Mouse (Mus musculus): Measurements from ENCODE around the gene E2f2. TPM values are rescaled to one million over a fixed set of nuclear protein-coding genes. Genes with fewer than 3 reads are reported as not detected.

E2f2 gene
- polyA plus RNA-seq, 1 experiment from 2014 or later: 5.8 TPM

DNA sequence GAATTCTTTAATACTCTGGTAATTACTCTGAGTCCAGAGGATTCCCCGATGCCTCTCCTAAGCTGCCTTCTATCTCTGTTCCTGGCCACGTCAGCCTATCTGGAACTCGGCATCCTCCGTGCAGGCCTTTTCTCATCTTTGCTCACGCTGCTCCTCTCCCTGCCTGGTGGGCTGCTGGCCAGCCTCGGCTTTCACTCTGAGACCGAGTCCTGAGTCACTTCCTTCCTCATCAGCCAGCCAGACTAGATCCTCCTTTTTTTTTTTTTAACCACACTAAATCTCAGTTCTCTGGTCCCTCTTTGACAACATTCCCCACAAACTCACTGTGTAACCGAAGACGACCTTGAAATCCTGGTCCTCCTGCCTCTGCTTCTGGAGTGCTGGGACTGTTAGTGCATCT, 13.2 kb downstream of the E2f2 start:
- H3K9me3 ChIP-seq (replicated peaks; ENCODE audit: control insufficient read depth, low read length): no peaks in the 10 kb centered on the region
- H3K4me3 ChIP-seq (ENCODE audit: low read depth, low read length): no peak overlapping the region
- H3K4me1 ChIP-seq (ENCODE audit: control insufficient read depth, insufficient read depth, low read length): peaks cover 9% of the 10 kb centered on the region
- 0 out of 2 replicates have a peak overlapping the region, but pooled peaks have one; percentile 22 for H3K9ac ChIP-seq (ENCODE audit: low read depth, low read length)
- H3K27me3 ChIP-seq (ENCODE audit: control insufficient read depth, insufficient read depth, low read length): no peaks in the 10 kb centered on the region
- 52% methylated on average over 9 of the region's 9 CpGs for WGBS (ENCODE audit: insufficient replicate concordance)
- no peaks in the 10 kb centered on the region for H3K36me3 ChIP-seq (ENCODE audit: control insufficient read depth, insufficient read depth, low read length)
- H3K4me2 ChIP-seq: no peak overlapping the region
- peak overlapping the region; percentile 57 for H3K27ac ChIP-seq (ENCODE audit: low read depth, low read length)
- ATAC-seq (replicated peaks; ENCODE audit: insufficient number of reproducible peaks, low FRiP score, low TSS enrichment): no peak

- no peak overlapping the region for H3K27ac ChIP-seq (ENCODE audit: low read depth, low read length)
- ATAC-seq (replicated peaks; ENCODE audit: insufficient number of reproducible peaks, low FRiP score, low TSS enrichment): no peak
- 78% methylated on average over 8 of the region's 8 CpGs for WGBS (ENCODE audit: insufficient replicate concordance)
- H3K9ac ChIP-seq (ENCODE audit: low read depth, low read length): no peak overlapping the region
- no peaks in the 10 kb centered on the region for H3K27me3 ChIP-seq (ENCODE audit: control insufficient read depth, insufficient read depth, low read length)
- H3K36me3 ChIP-seq (ENCODE audit: control insufficient read depth, insufficient read depth, low read length): no peaks in the 10 kb centered on the region
- H3K4me3 ChIP-seq (ENCODE audit: low read depth, low read length): no peak overlapping the region
- peaks cover 2% of the 10 kb centered on the region for H3K4me1 ChIP-seq (ENCODE audit: control insufficient read depth, insufficient read depth, low read length)
- H3K9me3 ChIP-seq (replicated peaks; ENCODE audit: control insufficient read depth, low read length): no peaks in the 10 kb centered on the region
- H3K4me2 ChIP-seq: no peak overlapping the region
These were observed 14.1 kb downstream of the E2f2 start for GRCm38 (mm10) chr4:136186315-136186714.

GRCm38 (mm10) chr4:136186739-136187472, 14.7 kb downstream of the E2f2 start:
- peaks cover 2% of the 10 kb centered on the region; the same call in 1 of the 2 replicates for H3K4me1 ChIP-seq (ENCODE audit: control insufficient read depth, insufficient read depth, low read length)
- no peak overlapping the region for H3K9ac ChIP-seq (ENCODE audit: low read depth, low read length)
- no peak overlapping the region for H3K4me3 ChIP-seq (ENCODE audit: low read depth, low read length)
- H3K27ac ChIP-seq (ENCODE audit: low read depth, low read length): no peak overlapping the region
- WGBS (ENCODE audit: insufficient replicate concordance): 85% methylated on average over 23 of the region's 23 CpGs
- no peak overlapping the region for H3K4me2 ChIP-seq
- H3K36me3 ChIP-seq (ENCODE audit: control insufficient read depth, insufficient read depth, low read length): no peaks in the 10 kb centered on the region
- H3K27me3 ChIP-seq (ENCODE audit: control insufficient read depth, insufficient read depth, low read length): no peaks in the 10 kb centered on the region
- no peak for ATAC-seq (replicated peaks; ENCODE audit: insufficient number of reproducible peaks, low FRiP score, low TSS enrichment)
- H3K9me3 ChIP-seq (replicated peaks; ENCODE audit: control insufficient read depth, low read length): no peaks in the 10 kb centered on the region

DNA sequence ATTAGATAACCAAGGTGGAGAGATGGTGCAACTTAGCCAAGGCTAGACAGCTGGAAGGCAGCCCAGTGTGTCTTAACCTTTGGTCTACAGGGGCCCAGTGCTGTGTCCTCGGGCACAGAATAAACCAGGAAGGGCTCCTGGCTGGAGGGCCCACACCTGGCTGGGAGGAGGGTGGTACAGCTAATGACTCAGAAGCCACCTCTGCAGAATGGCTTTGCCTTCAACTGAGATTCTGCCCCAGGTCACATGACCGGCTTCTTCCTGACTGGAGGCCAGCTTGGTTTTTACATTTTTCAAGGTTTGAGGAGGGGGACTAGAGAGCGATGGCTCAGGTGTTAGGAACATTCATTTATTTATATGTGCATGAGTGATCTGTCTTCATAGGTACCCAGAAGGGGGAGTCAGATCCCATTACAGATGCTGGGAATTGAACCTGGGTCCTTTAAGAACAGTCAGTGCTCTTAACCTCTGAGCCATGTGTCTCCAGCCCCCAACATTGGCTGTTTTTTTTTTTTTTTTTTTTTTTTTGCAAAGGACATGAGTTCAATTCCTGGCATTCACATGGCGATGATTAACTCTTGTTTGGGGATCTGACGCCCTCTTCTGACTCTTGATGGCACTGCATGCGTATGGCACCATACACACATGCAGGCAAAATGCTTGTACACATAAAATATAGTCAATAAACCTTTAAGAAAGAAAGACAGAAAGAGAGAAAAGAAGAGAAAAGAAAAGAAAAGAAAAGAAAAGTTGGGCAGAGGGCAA, 17.0 kb downstream of the E2f2 start:
- no peak overlapping the region for H3K27ac ChIP-seq (ENCODE audit: low read depth, low read length)
- H3K9ac ChIP-seq (ENCODE audit: low read depth, low read length): no peak overlapping the region
- H3K36me3 ChIP-seq (ENCODE audit: control insufficient read depth, insufficient read depth, low read length): peaks cover 4% of the 10 kb centered on the region; the same call in 1 of the 2 replicates
- no peaks in the 10 kb centered on the region for H3K9me3 ChIP-seq (replicated peaks; ENCODE audit: control insufficient read depth, low read length)
- no peak overlapping the region for H3K4me2 ChIP-seq
- WGBS (ENCODE audit: insufficient replicate concordance): 80% methylated on average over 6 of the region's 6 CpGs
- ATAC-seq (replicated peaks; ENCODE audit: insufficient number of reproducible peaks, low FRiP score, low TSS enrichment): no peak
- H3K4me1 ChIP-seq (ENCODE audit: control insufficient read depth, insufficient read depth, low read length): peaks cover 10% of the 10 kb centered on the region
- H3K27me3 ChIP-seq (ENCODE audit: control insufficient read depth, insufficient read depth, low read length): no peaks in the 10 kb centered on the region
- no peak overlapping the region for H3K4me3 ChIP-seq (ENCODE audit: low read depth, low read length)

DNA sequence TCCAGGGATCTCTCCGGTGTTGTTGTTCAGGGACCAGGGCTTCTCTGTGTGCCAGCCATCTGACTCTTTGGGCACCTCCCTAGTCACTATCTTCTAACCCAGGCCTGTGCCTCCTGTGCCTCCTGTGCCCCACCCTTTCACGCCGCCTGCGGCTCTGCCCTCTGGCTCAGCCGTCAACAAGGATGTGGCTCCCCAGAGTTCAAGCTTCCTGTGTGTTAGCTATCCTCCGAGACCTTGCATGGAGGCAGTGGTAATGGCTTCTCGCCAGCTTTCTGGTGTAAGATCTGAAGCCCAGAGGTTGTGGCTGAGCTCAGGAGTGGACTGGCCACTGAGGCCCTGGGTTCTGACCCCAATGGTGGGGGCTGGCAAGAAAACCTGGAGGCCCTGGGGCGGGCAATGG, 17.7 kb downstream of the E2f2 start:
- no peak for ATAC-seq (replicated peaks; ENCODE audit: insufficient number of reproducible peaks, low FRiP score, low TSS enrichment)
- H3K4me2 ChIP-seq: no peak overlapping the region
- H3K27me3 ChIP-seq (ENCODE audit: control insufficient read depth, insufficient read depth, low read length): no peaks in the 10 kb centered on the region
- no peaks in the 10 kb centered on the region for H3K9me3 ChIP-seq (replicated peaks; ENCODE audit: control insufficient read depth, low read length)
- H3K4me1 ChIP-seq (ENCODE audit: control insufficient read depth, insufficient read depth, low read length): peaks cover 15% of the 10 kb centered on the region
- H3K4me3 ChIP-seq (ENCODE audit: low read depth, low read length): no peak overlapping the region
- H3K27ac ChIP-seq (ENCODE audit: low read depth, low read length): no peak overlapping the region
- WGBS (ENCODE audit: insufficient replicate concordance): 77% methylated on average over 8 of the region's 8 CpGs
- H3K9ac ChIP-seq (ENCODE audit: low read depth, low read length): no peak overlapping the region
- peaks cover 4% of the 10 kb centered on the region; the same call in 1 of the 2 replicates for H3K36me3 ChIP-seq (ENCODE audit: control insufficient read depth, insufficient read depth, low read length)

GRCm38 (mm10) chr4:136193571-136193970, 21.4 kb downstream of the E2f2 start:
- 64% methylated on average over 3 of the region's 3 CpGs for WGBS (ENCODE audit: insufficient replicate concordance)
- no peaks in the 10 kb centered on the region for H3K9me3 ChIP-seq (replicated peaks; ENCODE audit: control insufficient read depth, low read length)
- H3K4me1 ChIP-seq (ENCODE audit: control insufficient read depth, insufficient read depth, low read length): peaks cover 23% of the 10 kb centered on the region
- no peak for ATAC-seq (replicated peaks; ENCODE audit: insufficient number of reproducible peaks, low FRiP score, low TSS enrichment)
- H3K27me3 ChIP-seq (ENCODE audit: control insufficient read depth, insufficient read depth, low read length): no peaks in the 10 kb centered on the region
- H3K27ac ChIP-seq (ENCODE audit: low read depth, low read length): no peak overlapping the region
- H3K4me3 ChIP-seq (ENCODE audit: low read depth, low read length): no peak overlapping the region
- H3K36me3 ChIP-seq (ENCODE audit: control insufficient read depth, insufficient read depth, low read length): peaks cover 4% of the 10 kb centered on the region; the same call in 1 of the 2 replicates
- no peak overlapping the region for H3K9ac ChIP-seq (ENCODE audit: low read depth, low read length)
- no peak overlapping the region for H3K4me2 ChIP-seq

- WGBS (ENCODE audit: insufficient replicate concordance): 23% methylated on average over 7 of the region's 7 CpGs
- peaks cover 4% of the 10 kb centered on the region; the same call in 1 of the 2 replicates for H3K36me3 ChIP-seq (ENCODE audit: control insufficient read depth, insufficient read depth, low read length)
- no peak overlapping the region for H3K4me2 ChIP-seq
- H3K27ac ChIP-seq (ENCODE audit: low read depth, low read length): no peak overlapping the region
- H3K27me3 ChIP-seq (ENCODE audit: control insufficient read depth, insufficient read depth, low read length): no peaks in the 10 kb centered on the region
- no peaks in the 10 kb centered on the region for H3K9me3 ChIP-seq (replicated peaks; ENCODE audit: control insufficient read depth, low read length)
- no peak for ATAC-seq (replicated peaks; ENCODE audit: insufficient number of reproducible peaks, low FRiP score, low TSS enrichment)
- peaks cover 23% of the 10 kb centered on the region for H3K4me1 ChIP-seq (ENCODE audit: control insufficient read depth, insufficient read depth, low read length)
- 0 out of 2 replicates have a peak overlapping the region, but pooled peaks have one; percentile 34 for H3K9ac ChIP-seq (ENCODE audit: low read depth, low read length)
- no peak overlapping the region for H3K4me3 ChIP-seq (ENCODE audit: low read depth, low read length)
These were observed 22.8 kb downstream of the E2f2 start for GRCm38 (mm10) chr4:136195029-136195428.

- no peaks in the 10 kb centered on the region for H3K9me3 ChIP-seq (replicated peaks; ENCODE audit: control insufficient read depth, low read length)
- H3K4me2 ChIP-seq: no peak overlapping the region
- no peak overlapping the region for H3K27ac ChIP-seq (ENCODE audit: low read depth, low read length)
- H3K27me3 ChIP-seq (ENCODE audit: control insufficient read depth, insufficient read depth, low read length): no peaks in the 10 kb centered on the region
- H3K9ac ChIP-seq (ENCODE audit: low read depth, low read length): 0 out of 2 replicates have a peak overlapping the region, but pooled peaks have one; percentile 34
- H3K4me1 ChIP-seq (ENCODE audit: control insufficient read depth, insufficient read depth, low read length): peaks cover 23% of the 10 kb centered on the region
- ATAC-seq (replicated peaks; ENCODE audit: insufficient number of reproducible peaks, low FRiP score, low TSS enrichment): no peak
- WGBS (ENCODE audit: insufficient replicate concordance): 54% methylated on average over 9 of the region's 9 CpGs
- H3K36me3 ChIP-seq (ENCODE audit: control insufficient read depth, insufficient read depth, low read length): peaks cover 4% of the 10 kb centered on the region; the same call in 1 of the 2 replicates
- no peak overlapping the region for H3K4me3 ChIP-seq (ENCODE audit: low read depth, low read length)
These were observed 23.4 kb downstream of the E2f2 start for GRCm38 (mm10) chr4:136195629-136196028.
